Mouse (Mus musculus): Measurements from ENCODE around the gene Il4i1. TPM values are rescaled to one million over a fixed set of nuclear protein-coding genes. Genes with fewer than 3 reads are reported as not detected.

The Il4i1 gene
- total RNA-seq, 2 experiments from 2014 or later, result 1.9 to 2.3 TPM

- DNase-seq, result peak; percentile 86
Measured at GRCm38 (mm10) chr7:44849416-44850111, 33.4 kb downstream of the Il4i1 start.

GRCm38 (mm10) chr7:44850146-44850545, 34.0 kb downstream of the Il4i1 start:
- DNase-seq, result peak; percentile 78

GRCm38 (mm10) chr7:44850789-44851624, 34.8 kb downstream of the Il4i1 start:
- no peak for DNase-seq

GRCm38 (mm10) chr7:44851625-44852234, 35.5 kb downstream of the Il4i1 start:
- no peak for DNase-seq

GRCm38 (mm10) chr7:44852259-44853027, 36.3 kb downstream of the Il4i1 start:
- no peak for DNase-seq

GRCm38 (mm10) chr7:44853065-44853464, 36.9 kb downstream of the Il4i1 start:
- DNase-seq, result no peak

- DNase-seq, result no peak
Measured at GRCm38 (mm10) chr7:44853596-44854355, 37.6 kb downstream of the Il4i1 start.

- peak; percentile 80 for DNase-seq
Measured at GRCm38 (mm10) chr7:44854356-44855031, 38.3 kb downstream of the Il4i1 start.

- no peak for DNase-seq
Measured at GRCm38 (mm10) chr7:44855036-44855435, 38.8 kb downstream of the Il4i1 start.

- no peak for DNase-seq
Measured at GRCm38 (mm10) chr7:44856265-44856916, 40.2 kb downstream of the Il4i1 start.

GRCm38 (mm10) chr7:44857042-44857552, 40.9 kb downstream of the Il4i1 start, which contains the start of gene Pnkp:
Gene Pnkp, plus strand, starts transcription at chr7:44857139.
- peak; percentile 75 for DNase-seq

GRCm38 (mm10) chr7:44857905-44858304, 41.7 kb downstream of the Il4i1 start:
- DNase-seq, result no peak

- no peak for DNase-seq
Measured at GRCm38 (mm10) chr7:44859896-44860295, 43.7 kb downstream of the Il4i1 start.

GRCm38 (mm10) chr7:44860576-44861428, 44.6 kb downstream of the Il4i1 start:
- peak; percentile 85 for DNase-seq

- no peak for DNase-seq
Measured at GRCm38 (mm10) chr7:44861429-44861816, 45.2 kb downstream of the Il4i1 start.

GRCm38 (mm10) chr7:44862434-44862833, 46.2 kb downstream of the Il4i1 start:
- no peak for DNase-seq

- no peak for DNase-seq
Measured at GRCm38 (mm10) chr7:44863210-44863609, 47.0 kb downstream of the Il4i1 start.

- no peak for DNase-seq
Measured at GRCm38 (mm10) chr7:44863982-44864494, 47.9 kb downstream of the Il4i1 start.

Measured in gastrocnemius, postnatal 10 days (tissue).